Mouse (Mus musculus) common myeloid progenitor, adult 5-6 weeks (primary cell): ENCODE measurements around the gene Patl2. TPM values are rescaled to one million over a fixed set of nuclear protein-coding genes. Genes with fewer than 3 reads are reported as not detected.

Experiments
- ATAC-seq: replicated peaks from 2 replicates; pipeline ENCODE4 v1.8.0; 2016; ENCODE audit warnings: low read depth, mild to moderate bottlenecking, moderate TSS enrichment, inconsistent platforms; ENCODE audit not compliant: poor library complexity, severe bottlenecking
- total RNA-seq: library from RNA; stranded (forward); fragments of 200-1000, 187-1606 nt; gene quantifications from 2 replicates; pipeline ENCODE4 v1.2.3, GENCODE M21; 2017

Gene Patl2
- total RNA-seq, 1 experiment from 2014 or later, result not detected

DNA sequence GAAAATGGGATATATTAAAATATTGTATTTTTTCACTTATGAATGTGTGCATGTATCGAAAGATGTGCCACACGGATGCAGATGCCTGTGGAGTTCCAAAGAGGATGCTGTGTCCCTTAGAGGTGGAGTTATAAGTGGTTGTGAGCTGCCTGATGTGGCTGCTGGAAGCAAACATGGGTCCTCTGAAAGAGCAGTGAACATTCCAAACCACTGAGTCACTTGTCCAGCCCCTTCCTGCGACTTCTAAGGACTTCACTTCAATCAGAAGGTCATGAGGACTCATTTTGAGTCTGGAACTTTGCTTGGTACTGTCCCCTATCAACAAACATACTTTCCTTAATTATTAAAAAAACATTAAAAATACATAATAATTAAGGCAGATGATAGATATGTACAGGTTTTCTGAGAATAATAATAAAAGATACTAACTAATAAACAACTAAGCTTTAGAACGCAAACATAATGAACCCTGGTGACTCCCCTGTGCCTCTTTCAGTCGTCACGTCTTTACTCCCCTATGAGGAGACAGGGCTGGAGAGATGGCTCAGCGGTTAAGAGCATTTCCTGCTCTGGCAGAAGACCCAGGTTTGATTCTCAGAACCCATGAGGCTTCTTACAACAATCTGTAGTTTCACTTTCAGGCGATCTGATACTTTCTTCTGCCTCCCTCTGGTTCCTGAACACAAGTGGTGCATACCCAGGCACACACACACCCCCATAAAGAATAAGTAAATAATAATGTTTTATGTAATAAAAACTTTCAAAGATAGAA, 5.8 kb downstream of the Patl2 start:
- ATAC-seq, result peak; percentile 58

DNA sequence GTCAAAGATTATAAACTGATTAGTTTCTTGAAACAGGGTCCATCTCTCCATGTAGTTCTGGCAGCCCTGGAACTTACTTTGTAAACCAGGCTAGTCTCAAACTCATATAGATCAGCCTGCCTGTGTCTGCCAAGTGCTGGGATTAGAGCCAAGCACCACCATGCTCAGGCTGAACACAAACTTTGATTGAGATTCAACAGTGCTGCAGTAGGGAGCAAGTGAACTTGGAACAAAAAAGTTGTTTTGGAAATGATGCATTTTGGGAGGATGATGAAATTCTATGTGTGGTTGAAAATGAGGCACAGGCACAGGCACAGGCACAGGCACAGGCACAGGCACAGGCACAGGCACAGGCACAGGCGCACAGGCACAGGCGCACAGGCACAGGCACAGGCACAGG, 13.8 kb downstream of the Patl2 start:
- no peak for ATAC-seq

DNA sequence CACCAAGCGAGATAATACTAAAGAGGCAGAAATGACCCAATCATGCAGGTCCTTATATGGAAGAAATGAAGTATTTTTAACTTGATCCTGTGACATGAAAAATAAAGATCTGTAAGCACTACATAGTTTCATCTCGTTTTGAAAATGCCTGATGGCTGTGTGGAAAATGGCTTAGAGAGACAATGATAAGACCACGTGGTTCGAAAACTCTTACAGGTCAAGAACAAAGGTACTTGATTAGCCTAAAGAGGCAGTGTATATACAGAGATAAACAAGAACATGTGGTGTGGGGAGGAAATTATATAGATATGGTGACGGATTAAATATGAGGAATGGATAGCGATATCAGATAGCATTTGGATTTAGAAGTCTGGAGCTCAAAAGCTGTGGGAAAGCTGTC, 14.7 kb downstream of the Patl2 start:
- no peak for ATAC-seq

DNA sequence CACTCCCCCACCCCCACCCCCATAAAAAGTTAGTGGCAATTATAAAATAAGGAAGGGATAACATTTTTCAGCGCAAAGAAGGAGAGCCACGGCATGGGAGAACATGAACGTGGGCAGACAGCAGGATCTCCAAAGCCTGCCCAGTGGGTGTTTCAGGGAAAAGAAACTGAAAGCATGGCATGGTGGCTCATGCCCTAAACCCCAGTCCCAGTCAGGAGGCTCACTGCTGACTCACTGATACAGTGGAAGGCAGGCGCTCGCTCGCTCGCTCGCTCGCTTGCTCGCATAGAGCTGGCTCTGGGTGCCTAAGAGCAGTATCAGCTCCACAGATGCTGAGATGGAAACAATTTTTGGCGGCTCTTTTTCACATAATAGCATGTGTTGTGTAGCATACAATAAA, 21.7 kb downstream of the Patl2 start:
- peak; percentile 86 for ATAC-seq

DNA sequence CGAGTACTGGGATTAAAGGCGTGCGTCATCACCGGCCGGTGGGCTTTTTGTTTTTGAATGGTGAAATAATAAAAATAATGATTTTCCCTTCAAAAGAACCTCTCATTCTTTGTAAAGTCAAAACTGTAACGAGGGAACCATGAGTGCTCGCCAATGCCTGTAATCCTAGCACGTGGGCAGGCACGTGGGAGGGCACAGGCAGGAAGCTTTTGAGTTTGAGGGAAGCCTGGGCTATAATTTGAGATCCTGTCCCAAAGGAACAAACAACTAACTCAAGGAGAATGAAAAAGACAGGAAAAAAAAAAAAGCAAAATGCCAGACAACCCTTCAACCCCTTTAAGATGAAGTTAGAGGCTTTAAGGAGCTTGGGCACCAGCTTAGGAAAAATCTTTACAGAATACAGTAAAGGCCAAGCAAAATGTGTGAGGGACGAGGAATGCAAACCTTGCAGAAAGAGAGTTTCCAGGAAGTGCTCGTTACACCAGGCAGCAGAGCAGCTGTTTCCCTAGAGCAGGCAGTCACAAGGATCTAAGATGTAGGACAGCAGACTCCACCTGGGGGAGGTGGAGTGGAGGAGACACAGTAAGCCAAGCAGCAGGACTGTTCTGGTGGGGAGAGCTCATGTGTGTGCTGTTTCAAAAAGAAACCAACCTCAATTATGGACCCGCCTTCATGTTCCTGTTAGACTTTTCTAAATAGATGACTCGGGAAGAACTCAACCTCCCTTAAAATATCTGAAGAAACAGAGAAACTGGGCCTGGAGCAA, 22.4 kb downstream of the Patl2 start:
- ATAC-seq, result peak; percentile 26

DNA sequence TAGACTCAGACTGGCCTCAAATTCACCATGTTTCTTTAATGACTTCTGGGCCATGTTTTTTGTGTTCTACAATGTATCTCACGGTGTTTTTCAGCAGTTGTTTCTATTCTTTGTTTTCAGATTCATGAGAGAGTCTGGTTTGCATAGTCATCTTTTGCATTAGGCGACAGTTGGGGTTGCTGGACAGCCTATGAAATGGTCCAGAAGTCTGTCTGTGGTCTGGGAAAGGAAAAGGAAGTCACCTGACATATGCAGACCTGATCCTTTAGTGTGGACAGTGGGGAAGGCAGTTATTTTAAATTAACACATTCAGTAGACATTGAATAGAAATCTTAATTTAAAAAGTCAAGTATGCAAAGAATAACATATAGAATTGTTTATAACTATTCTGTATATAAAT, 23.5 kb downstream of the Patl2 start:
- no peak for ATAC-seq

DNA sequence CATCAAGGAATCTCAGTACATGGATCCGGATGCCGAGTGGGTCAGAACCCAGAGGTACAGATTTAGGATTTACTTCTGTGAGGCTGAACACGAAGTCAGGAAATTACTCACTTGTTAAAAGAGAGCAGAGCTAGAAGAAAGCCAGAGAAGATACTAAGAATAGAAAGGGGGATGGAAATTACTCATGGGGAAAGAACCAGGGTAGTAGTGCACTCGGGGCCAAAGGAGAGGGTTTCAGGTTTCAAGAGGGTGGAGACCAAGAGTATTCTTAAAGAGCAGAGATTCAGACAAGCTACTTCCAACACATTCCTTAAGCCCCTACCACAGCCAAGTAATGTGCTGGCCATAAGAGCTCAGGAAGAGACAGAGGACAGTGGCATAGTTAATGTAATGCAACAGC, 24.4 kb downstream of the Patl2 start:
- no peak for ATAC-seq

DNA sequence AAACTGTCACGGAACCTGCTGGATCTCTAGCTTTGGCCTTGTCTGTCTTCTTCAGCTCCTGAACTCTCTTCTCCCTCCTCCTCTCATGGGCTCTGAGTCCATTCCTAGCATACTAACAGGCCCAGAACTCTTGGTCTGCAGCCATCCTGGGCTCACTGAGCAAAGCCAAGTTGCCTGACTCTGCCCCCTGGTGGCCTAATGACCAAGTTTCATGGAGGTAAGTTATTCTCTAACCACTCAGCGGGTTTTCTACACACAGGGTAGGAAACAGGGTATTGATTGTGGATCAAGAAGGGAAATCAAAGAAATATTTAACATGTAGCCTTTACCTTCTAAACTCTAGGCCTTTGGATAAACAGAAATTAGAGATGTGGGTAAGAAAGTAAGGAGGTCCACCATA, 25.3 kb downstream of the Patl2 start, which contains the start of gene Trim69:
Trim69 (plus strand) TSS at position 21 of the 400 bp plus-strand sequence.
- ATAC-seq, result peak; percentile 59

DNA sequence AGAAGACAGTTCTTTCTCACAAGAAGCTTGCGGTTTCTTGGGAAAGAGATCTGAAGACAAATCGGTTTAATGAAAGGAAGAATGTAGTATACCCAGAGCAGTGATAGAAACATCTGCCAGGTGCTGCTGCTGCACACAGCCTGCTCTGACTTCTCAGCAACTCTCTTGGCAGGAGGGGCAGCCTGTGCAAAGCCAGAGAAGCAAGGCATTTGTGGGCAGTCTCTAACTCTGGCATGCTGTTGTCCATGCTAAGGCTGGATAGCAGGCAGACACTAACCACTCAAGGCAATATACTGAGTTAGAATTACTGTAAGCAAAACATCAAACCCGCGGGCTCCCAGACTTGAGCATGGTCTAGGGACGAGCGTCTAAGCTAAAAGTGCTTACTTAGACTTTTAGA, 26.3 kb downstream of the Patl2 start:
- ATAC-seq, result no peak

DNA sequence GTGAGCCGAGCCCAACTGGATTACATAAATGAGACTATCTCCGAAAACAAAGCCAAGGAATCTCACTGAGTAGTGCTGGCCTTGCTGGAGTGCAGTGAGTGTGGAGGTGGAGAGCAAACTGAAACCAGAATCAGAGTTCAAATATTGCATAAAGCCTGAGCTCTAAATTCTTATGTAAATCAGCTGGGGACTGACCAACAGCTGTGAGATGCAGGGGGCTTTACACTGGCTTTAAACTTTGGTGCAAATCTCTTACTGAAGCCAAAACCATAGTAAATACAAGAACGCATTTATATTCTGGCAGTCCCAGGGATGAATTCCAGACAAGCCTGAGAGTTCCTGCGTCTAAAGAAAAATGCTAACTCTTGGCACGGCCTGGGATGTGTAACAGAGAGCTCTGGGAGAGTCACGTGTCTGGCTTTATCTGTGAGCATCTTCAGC, 27.6 kb downstream of the Patl2 start:
- no peak for ATAC-seq

DNA sequence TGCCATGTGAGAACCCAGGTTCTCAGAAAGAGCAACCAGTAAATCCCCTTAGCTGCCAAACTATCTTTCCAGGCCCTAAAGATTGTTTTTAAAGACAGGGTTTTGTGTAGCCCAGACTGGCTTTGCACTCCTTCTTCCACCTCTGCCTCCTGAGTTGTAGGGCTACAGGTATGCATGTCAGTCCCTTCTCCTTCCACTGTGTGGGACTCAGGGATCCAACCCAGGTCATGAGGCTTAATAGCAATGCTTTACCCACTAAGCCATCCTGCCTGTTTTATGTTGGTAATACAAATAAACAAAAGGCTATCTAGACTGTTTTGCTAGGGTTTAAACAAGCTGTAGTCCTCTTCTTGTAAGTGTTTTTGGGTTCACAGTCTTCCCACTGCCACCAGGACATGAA, 28.4 kb downstream of the Patl2 start:
- no peak for ATAC-seq

DNA sequence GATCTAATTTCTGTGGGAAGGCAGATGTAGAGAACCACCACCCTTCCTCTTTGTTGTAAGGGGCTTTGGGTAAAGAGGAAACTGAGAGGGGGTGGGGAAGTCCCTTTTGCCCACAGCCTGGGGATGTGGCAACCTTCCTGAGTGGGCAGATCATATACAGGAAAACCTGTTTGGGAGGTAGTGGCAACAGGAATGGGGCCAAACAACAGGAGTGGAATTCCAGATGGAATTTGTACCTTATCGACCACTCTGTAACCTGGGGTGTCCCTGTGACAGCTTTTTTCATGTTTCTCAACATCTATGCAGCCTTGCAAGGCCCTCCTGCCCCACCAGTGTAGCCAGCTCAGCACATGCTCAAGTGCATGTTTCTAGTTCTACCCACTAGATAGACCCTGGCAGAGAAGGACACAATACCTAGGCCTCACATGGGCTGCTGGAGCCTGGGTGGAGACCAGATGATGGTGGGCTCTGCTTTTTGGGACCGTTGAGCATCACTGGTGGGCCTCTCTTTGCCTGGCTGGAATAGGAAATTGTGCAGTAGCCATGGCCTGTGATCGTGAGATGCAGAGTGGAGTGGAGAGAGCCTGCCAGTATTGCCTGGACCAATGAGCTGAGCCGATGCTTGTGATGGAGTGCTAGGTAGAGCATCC, 29.8 kb downstream of the Patl2 start:
- peak; percentile 62 for ATAC-seq

DNA sequence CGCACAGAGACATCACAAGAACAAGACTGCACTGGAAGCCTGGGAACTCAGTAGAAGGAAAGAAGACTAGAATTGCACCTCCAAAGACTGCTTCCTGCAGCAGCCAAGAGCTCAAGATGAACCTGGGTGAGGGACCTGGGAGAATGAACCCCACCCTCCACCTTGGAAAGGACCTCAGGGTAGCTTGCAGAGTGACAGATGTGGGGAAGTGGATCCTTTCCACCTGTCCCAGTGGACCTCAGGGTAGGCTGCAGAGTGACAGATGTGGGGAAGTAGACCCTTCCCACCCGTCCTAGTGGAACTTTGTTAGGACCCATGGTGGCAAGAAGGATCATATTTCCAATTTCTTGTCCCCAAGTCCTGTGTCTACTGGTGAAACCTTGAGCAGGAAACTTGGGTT, 30.7 kb downstream of the Patl2 start:
- ATAC-seq, result no peak

DNA sequence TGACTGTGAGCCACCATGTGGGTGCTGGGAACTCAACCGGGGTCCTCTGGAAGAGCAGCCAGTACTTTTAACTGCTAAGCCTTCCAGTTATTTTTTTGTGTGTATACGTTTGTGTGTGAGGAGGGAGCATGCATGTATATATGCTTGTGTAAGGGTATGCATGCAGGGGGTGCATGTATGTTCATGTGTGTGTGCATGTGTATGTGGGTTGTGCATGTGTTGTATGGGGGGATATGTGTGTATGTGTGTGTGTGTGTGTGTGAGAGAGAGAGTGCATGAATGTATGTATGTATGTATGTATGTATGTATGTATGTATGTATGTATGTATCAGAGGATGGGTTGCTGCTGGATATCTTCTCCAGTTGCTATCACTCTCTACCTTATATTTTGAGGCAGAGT, 31.5 kb downstream of the Patl2 start:
- no peak for ATAC-seq

DNA sequence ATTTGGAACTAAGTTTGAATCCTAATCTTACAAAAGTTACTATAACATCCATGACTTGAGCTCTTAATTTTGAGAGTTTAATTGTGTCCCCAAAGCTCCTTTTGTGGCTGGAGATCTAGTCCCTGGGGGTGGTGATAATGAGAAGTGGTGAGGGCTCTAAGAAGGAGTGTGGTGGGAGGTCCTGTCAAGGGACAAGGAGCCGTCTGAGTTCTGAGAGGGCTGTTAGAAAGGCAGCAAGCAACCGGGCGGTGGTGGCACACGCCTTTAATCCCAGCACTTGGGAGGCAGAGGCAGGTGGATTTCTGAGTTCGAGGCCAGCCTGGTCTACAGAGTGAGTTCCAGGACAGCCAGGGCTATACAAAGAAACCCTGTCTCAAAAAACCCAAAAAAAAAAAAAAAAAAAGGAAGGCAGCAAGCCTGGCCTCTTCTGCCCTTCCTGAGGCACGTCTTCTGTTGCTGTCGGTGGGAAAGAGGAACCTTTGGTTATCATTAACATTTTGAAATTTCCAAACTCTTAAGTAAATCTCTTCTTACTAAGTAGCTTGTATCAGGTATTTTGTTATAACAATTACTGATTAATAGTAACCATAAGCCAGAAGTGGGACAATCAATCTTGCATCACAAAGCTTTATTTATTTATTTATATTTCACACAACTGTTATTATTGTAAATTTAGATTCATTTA, 32.2 kb downstream of the Patl2 start:
- ATAC-seq, result 0 out of 2 replicates have a peak, but pooled peaks have one; percentile 27

DNA sequence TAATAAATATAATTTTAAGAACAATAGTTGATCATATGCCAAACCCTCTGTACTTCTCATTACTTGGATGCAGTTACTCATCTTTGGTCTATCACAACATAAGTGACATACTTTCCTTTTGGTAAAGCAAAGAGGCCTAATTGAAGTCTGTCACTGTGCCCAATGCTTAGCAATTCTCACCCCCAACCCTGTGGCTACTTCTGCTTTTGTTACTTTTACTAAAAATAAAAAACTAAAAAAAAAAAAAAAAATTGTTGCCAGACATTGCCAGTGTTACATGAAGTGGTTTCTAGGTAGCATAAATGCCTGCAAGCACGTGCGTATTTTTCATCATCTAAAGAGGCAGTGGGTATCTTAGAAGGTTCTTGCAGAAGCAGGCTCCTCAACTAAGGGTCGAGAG, 33.1 kb downstream of the Patl2 start:
- no peak for ATAC-seq

DNA sequence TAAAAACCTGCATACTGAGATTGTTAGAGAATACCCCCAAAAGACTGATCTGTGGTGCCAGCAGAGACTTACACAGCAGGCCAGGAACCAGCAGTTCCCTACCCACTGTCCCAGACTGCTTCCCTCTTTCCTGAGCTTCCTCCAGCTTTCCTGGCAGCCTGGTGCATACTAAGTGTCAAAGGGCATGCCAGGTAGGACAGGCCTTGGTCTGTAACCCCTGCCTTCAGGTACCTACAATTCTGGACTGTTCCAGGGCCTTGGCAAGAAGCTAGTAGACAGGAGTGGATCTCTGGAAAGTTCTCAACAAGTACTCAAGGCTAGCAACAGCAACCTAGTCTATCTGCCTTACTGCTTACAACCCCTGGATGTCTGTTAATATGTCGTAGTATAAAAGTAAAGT, 34.8 kb downstream of the Patl2 start:
- no peak for ATAC-seq

DNA sequence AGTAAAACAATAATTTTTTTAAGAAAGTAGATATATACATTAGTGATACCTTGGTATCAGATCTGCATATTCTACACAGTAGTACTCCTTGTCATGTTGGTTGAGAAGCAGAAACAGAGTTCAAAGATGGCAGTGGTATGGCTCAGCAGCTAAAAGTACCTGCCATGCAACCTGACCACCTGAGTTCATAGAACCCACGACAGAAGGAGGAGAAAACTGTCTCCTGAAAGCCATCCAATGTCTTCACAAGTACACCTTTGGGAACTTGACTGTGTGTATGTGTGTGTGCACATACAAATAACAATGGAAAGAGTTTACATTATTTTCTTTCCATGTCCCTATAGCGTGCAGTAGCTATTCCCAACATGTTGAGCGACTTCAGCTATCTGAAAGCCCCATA, 36.3 kb downstream of the Patl2 start:
- no peak for ATAC-seq

DNA sequence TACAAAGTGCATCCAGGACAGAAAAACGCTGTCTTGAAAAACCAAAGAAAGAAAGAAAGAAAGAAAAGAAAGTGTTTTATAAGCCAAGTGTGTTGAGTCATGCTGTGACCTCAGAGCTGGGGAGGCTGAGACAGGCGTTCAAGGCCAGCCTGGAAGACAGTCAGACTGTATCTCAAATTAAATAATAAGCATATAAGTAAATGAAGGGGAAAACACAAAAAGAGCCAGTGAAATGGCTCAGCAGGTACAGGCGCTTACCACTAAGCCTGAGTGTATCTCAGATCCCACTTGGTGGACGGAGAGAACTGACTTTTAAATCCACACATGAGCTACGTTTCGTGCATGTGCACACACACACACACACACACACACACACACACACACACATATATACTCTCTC, 36.7 kb downstream of the Patl2 start:
- no peak for ATAC-seq

DNA sequence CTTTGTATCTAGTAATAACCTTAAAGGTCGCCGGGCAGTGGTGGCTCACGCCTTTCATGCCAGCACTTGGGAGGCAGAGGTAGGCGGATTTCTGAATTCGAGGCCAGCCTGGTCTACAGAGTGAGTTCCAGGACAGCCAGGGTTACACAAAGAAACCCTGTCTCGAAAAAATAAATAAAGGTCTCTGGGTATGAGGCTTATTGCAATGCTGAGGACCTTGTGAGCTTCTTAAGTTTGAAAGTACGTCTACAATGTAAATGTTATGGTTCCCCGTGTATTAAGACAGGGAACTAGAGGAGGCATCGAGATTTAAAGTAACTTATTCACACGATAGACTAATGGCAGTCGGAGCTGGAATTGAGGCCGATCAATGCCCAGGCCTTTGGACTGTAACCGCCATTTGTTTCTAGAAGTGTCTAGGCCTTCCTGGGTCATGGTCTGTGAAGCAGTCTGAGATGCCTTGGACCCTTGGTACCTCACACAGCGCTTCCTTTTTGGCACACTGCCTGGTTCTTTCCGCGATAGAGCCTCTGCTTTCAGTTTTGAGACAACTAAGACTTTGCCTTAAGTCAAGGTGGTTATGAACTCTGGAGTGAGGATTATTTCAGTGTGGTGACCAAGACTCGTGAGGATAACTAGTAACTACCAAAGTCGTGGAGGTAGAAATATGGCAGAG, 37.6 kb downstream of the Patl2 start:
- peak; percentile 20; the same call in 1 of the 2 replicates for ATAC-seq
